Mouse (Mus musculus) CH12.LX (cell line): ENCODE data around the gene Camk2b. TPM values are rescaled to one million over a fixed set of nuclear protein-coding genes. Genes with fewer than 3 reads are reported as not detected.
A peak's percentile ranks its signal among the peaks of the same experiment; 100 is the strongest.

Experiments
- DNase-seq: peaks from one replicate; pipeline ENCODE4 v3.0.0-alpha.2; 2013; ENCODE audit errors: extremely low read depth
- H3K27ac ChIP-seq: 2 replicates; pipeline ENCODE4 v1.5.1; 2012; ENCODE audit warnings: low read depth, mild to moderate bottlenecking, control low read depth, moderate library complexity; ENCODE audit not compliant: insufficient read depth
- H3K27me3 ChIP-seq: replicated peaks from 2 replicates; pipeline ENCODE3; 2012; ENCODE audit warnings: inconsistent platforms
- H3K36me3 ChIP-seq, 2 experiments: replicated peaks in 1 of 2; 2 replicates each; pipeline versions ENCODE3 to v1.6.1; 2012; ENCODE audit warnings: inconsistent platforms in 1 of 2, low read length in 1 of 2, mild to moderate bottlenecking in 1 of 2, mixed read lengths in 1 of 2, moderate library complexity in 1 of 2; ENCODE audit not compliant: control insufficient read depth in 1 of 2, insufficient read depth in 1 of 2
- H3K4me1 ChIP-seq, 2 experiments: 2 replicates each; pipeline ENCODE4 v1.6.1; 2012; ENCODE audit warnings: inconsistent platforms in 1 of 2, moderate library complexity in 1 of 2; ENCODE audit not compliant: insufficient read depth in 2 of 2, control insufficient read depth in 1 of 2
- H3K4me2 ChIP-seq: 2 replicates; pipeline ENCODE4 v1.6.1; 2012; ENCODE audit warnings: low read depth, mild to moderate bottlenecking, control low read depth; ENCODE audit not compliant: poor library complexity, insufficient read depth, severe bottlenecking
- H3K4me3 ChIP-seq, 3 experiments: fragments of 150-350 bp in 1 of 3; sonication (generic) in 1 of 3; replicated peaks in 1 of 3; 2 replicates each; pipeline versions ENCODE3 to v1.5.1; 2011 to 2012; ENCODE audit warnings: low read depth in 2 of 3, low read length in 2 of 3, mild to moderate bottlenecking in 2 of 3, moderate library complexity in 2 of 3, control low read depth in 1 of 3, improper control_type of control experiment in 1 of 3, inconsistent platforms in 1 of 3, mixed read lengths in 1 of 3; ENCODE audit not compliant: poor library complexity in 1 of 3
- H3K79me2 ChIP-seq: replicated peaks from 2 replicates; pipeline ENCODE4 v1.6.1; 2012; ENCODE audit warnings: mild to moderate bottlenecking, moderate library complexity; ENCODE audit not compliant: control insufficient read depth, poor library complexity, insufficient read depth, severe bottlenecking; ENCODE audit errors: extremely low read depth
- H3K9ac ChIP-seq: 2 replicates; pipeline ENCODE4 v1.6.1; 2012; ENCODE audit warnings: low read depth, mild to moderate bottlenecking, control low read depth, moderate library complexity; ENCODE audit not compliant: insufficient read depth
- H3K9me3 ChIP-seq: replicated peaks from 2 replicates; pipeline ENCODE3; 2012; ENCODE audit warnings: low read length, inconsistent platforms, mixed read lengths
- BHLHE40 ChIP-seq: IDR thresholded peaks from 2 replicates; pipeline ENCODE4 v1.6.1; 2011; ENCODE audit warnings: mild to moderate bottlenecking, low read depth, low read length, improper control_type of control experiment
- CHD1 ChIP-seq: IDR thresholded peaks from 2 replicates; pipeline ENCODE4 v1.6.1; 2012; ENCODE audit warnings: low read depth, low read length, improper control_type of control experiment, inconsistent platforms
- CHD2 ChIP-seq: IDR thresholded peaks from 2 replicates; pipeline ENCODE4 v1.6.1; 2011; ENCODE audit warnings: low read length, improper control_type of control experiment
- CTCF ChIP-seq, 2 experiments: IDR thresholded peaks in 1 of 2; conservative IDR thresholded peaks in 1 of 2; 2 replicates each; pipeline ENCODE4 v1.5.1; 2011 to 2012; ENCODE audit warnings: low read depth in 2 of 2, low read length in 2 of 2, improper control_type of control experiment in 1 of 2, inconsistent platforms in 1 of 2, mild to moderate bottlenecking in 1 of 2, moderate library complexity in 1 of 2
- E2F4 ChIP-seq: IDR thresholded peaks from 2 replicates; pipeline ENCODE4 v1.6.1; 2011; ENCODE audit warnings: low read depth, low read length, improper control_type of control experiment; ENCODE audit not compliant: insufficient replicate concordance
- ELF1 ChIP-seq: IDR thresholded peaks from 2 replicates; pipeline ENCODE4 v1.6.1; 2014; ENCODE audit warnings: low read depth, mild to moderate bottlenecking, inconsistent platforms, low read length, improper control_type of control experiment
- EP300 ChIP-seq: IDR thresholded peaks from 2 replicates; pipeline ENCODE4 v1.6.1; 2011; ENCODE audit warnings: low read length, improper control_type of control experiment
- ETS1 ChIP-seq: conservative IDR thresholded peaks from 2 replicates; pipeline ENCODE4 v1.6.1; 2012; ENCODE audit warnings: low read depth, mild to moderate bottlenecking, inconsistent platforms, low read length, improper control_type of control experiment, moderate library complexity
- GABPA ChIP-seq: IDR thresholded peaks from 2 replicates; pipeline ENCODE4 v1.6.1; 2012; ENCODE audit warnings: low read depth, low read length, improper control_type of control experiment, inconsistent platforms; ENCODE audit not compliant: insufficient replicate concordance
- HCFC1 ChIP-seq: IDR thresholded peaks from 2 replicates; pipeline ENCODE4 v1.6.1; 2012; ENCODE audit warnings: low read depth, mild to moderate bottlenecking, inconsistent platforms, low read length, improper control_type of control experiment
- IRF4 ChIP-seq: IDR thresholded peaks from 2 replicates; pipeline ENCODE4 v1.6.1; 2014; ENCODE audit warnings: low read depth, mild to moderate bottlenecking, inconsistent platforms, low read length, improper control_type of control experiment
- JUN ChIP-seq: IDR thresholded peaks from 2 replicates; pipeline ENCODE4 v1.6.1; 2011; ENCODE audit warnings: low read depth, mild to moderate bottlenecking, low read length, improper control_type of control experiment, moderate library complexity; ENCODE audit not compliant: insufficient read depth
- JUND ChIP-seq: conservative IDR thresholded peaks from 2 replicates; pipeline ENCODE4 v1.6.1; 2011; ENCODE audit warnings: low read depth, low read length, improper control_type of control experiment
- KAT2A ChIP-seq: IDR thresholded peaks from 2 replicates; pipeline ENCODE4 v1.6.1; 2012; ENCODE audit warnings: low read length, improper control_type of control experiment, inconsistent platforms; ENCODE audit not compliant: insufficient replicate concordance
- MAFK ChIP-seq: IDR thresholded peaks from 2 replicates; pipeline ENCODE4 v1.6.1; 2011; ENCODE audit warnings: low read length, improper control_type of control experiment; ENCODE audit not compliant: insufficient replicate concordance
- MAX ChIP-seq: IDR thresholded peaks from 2 replicates; pipeline ENCODE4 v1.6.1; 2011; ENCODE audit warnings: low read length, improper control_type of control experiment
- MAZ ChIP-seq: IDR thresholded peaks from 2 replicates; pipeline ENCODE4 v1.6.1; 2012; ENCODE audit warnings: low read depth, mild to moderate bottlenecking, inconsistent platforms, low read length, improper control_type of control experiment, moderate library complexity
- MEF2A ChIP-seq: IDR thresholded peaks from 2 replicates; pipeline ENCODE4 v1.6.1; 2014; ENCODE audit warnings: low read depth, mild to moderate bottlenecking, inconsistent platforms, low read length, improper control_type of control experiment, borderline replicate concordance
- MXI1 ChIP-seq: IDR thresholded peaks from 2 replicates; pipeline ENCODE4 v1.6.1; 2011; ENCODE audit warnings: mild to moderate bottlenecking, low read depth, low read length, improper control_type of control experiment
- MYC ChIP-seq: IDR thresholded peaks from 2 replicates; pipeline ENCODE4 v1.6.1; 2011; ENCODE audit warnings: low read depth, mild to moderate bottlenecking, improper control_type of control experiment, low read length
- NELFE ChIP-seq: IDR thresholded peaks from 2 replicates; pipeline ENCODE4 v1.6.1; 2011; ENCODE audit warnings: low read depth, low read length, improper control_type of control experiment
- NRF1 ChIP-seq: IDR thresholded peaks from 2 replicates; pipeline ENCODE4 v1.6.1; 2014; ENCODE audit warnings: low read depth, mild to moderate bottlenecking, inconsistent platforms, low read length, improper control_type of control experiment, moderate library complexity
- PAX5 ChIP-seq: IDR thresholded peaks from 2 replicates; pipeline ENCODE4 v1.6.1; 2012; ENCODE audit warnings: low read length, inconsistent platforms, mixed read lengths
- POLR2A ChIP-seq: IDR thresholded peaks from 2 replicates; pipeline ENCODE4 v1.6.1; 2011; ENCODE audit warnings: low read depth, mild to moderate bottlenecking, improper control_type of control experiment, low read length
- POLR2AphosphoS2 ChIP-seq: IDR thresholded peaks from 2 replicates; pipeline ENCODE4 v1.6.1; 2011; ENCODE audit warnings: low read depth, low read length, improper control_type of control experiment
- RAD21 ChIP-seq: IDR thresholded peaks from 2 replicates; pipeline ENCODE4 v1.6.1; 2011; ENCODE audit warnings: low read depth, mild to moderate bottlenecking, low read length, improper control_type of control experiment, moderate library complexity
- RCOR1 ChIP-seq: conservative IDR thresholded peaks from 2 replicates; pipeline ENCODE4 v1.6.1; 2012; ENCODE audit warnings: low read depth, mild to moderate bottlenecking, inconsistent platforms, low read length, improper control_type of control experiment
- SIN3A ChIP-seq: IDR thresholded peaks from 2 replicates; pipeline ENCODE4 v1.6.1; 2012; ENCODE audit warnings: low read length, improper control_type of control experiment, inconsistent platforms
- SMC3 ChIP-seq: IDR thresholded peaks from 2 replicates; pipeline ENCODE4 v1.6.1; 2011; ENCODE audit warnings: low read depth, low read length, improper control_type of control experiment
- TBP ChIP-seq: conservative IDR thresholded peaks from 2 replicates; pipeline ENCODE4 v1.6.1; 2011; ENCODE audit warnings: low read depth, low read length, improper control_type of control experiment
- TCF12 ChIP-seq: IDR thresholded peaks from 2 replicates; pipeline ENCODE4 v1.6.1; 2014; ENCODE audit warnings: low read depth, mild to moderate bottlenecking, inconsistent platforms, low read length, improper control_type of control experiment
- UBTF ChIP-seq: IDR thresholded peaks from 2 replicates; pipeline ENCODE4 v1.6.1; 2012; ENCODE audit warnings: low read depth, mild to moderate bottlenecking, inconsistent platforms, low read length, improper control_type of control experiment, moderate library complexity
- USF1 ChIP-seq: IDR thresholded peaks from 2 replicates; pipeline ENCODE4 v1.6.1; 2014; ENCODE audit warnings: low read depth, mild to moderate bottlenecking, inconsistent platforms, low read length, improper control_type of control experiment
- USF2 ChIP-seq: conservative IDR thresholded peaks from 2 replicates; pipeline ENCODE4 v1.6.1; 2011; ENCODE audit warnings: low read depth, low read length, improper control_type of control experiment
- ZC3H11A ChIP-seq: IDR thresholded peaks from 2 replicates; pipeline ENCODE4 v1.6.1; 2012; ENCODE audit warnings: low read depth, mild to moderate bottlenecking, inconsistent platforms, low read length, improper control_type of control experiment
- ZKSCAN1 ChIP-seq: IDR thresholded peaks from 2 replicates; pipeline ENCODE4 v1.6.1; 2012; ENCODE audit warnings: low read depth, inconsistent platforms, low read length, improper control_type of control experiment, borderline replicate concordance
- ZMIZ1 ChIP-seq: IDR thresholded peaks from 2 replicates; pipeline ENCODE4 v1.6.1; 2012; ENCODE audit warnings: low read depth, mild to moderate bottlenecking, inconsistent platforms, low read length, improper control_type of control experiment
- ZNF384 ChIP-seq: IDR thresholded peaks from 2 replicates; pipeline ENCODE4 v1.6.1; 2012; ENCODE audit warnings: low read depth, low read length, improper control_type of control experiment, inconsistent platforms
- dilution Hi-C: fragments of 300-500 bp; cut with MboI; formaldehyde crosslinking; loops from 2 replicates; pipeline ENCODE4 v1.14.3; 2020; ENCODE audit warnings: low sequenced_read_pairs; ENCODE audit not compliant: extremely low pct_unique_long_range_greater_than_20kb, extremely low pct_ligation_motif_present
- in situ Hi-C: fragments of 300-500 bp; cut with MboI; formaldehyde crosslinking; loops from 3 replicates; pipeline ENCODE4 v1.14.3; 2019; ENCODE audit warnings: low sequenced_read_pairs, low pct_ligation_motif_present, low pct_unique_long_range_greater_than_20kb, mixed read lengths
- polyA plus RNA-seq: library from polyadenylated mRNA; unstranded; fragments of >175 nt; gene quantifications from 2 replicates; pipeline ENCODE4 v1.2.1, GENCODE M21; 2012; ENCODE audit warnings: low read depth; ENCODE audit not compliant: insufficient read length
- total RNA-seq, 2 experiments: library from RNA; depleted of rRNA; stranded (reverse); fragments of 300-350 nt in 1 of 2; fragments of >200 nt in 1 of 2; gene quantifications; 2 replicates each; pipeline ENCODE4 v1.2.3; 2012 to 2014

Gene Camk2b
- total and polyA plus RNA-seq, 3 experiments = 0.08 to 0.26 (median 0.11) TPM

GRCm38 (mm10) chr11:5954965-5955504, 111.1 kb downstream of the Camk2b start:
- H3K27me3 ChIP-seq = no peaks in the 10 kb centered on the region
- TF ChIP-seq GABPA (no peak), ZNF384 (no peak), MEF2A (peak; percentile 8; the same call in 1 of the 2 replicates), KAT2A (no peak), ELF1 (peak; percentile 86), ETS1 (no peak), CTCF (conservative IDR thresholded peaks at IDR 0.05 in 1 of 2, IDR thresholded peaks at IDR 0.05 in 1 of 2; ENCODE audit: low read depth in 2 of 2, low read length in 2 of 2) (peak in 1 of 2 experiments; percentile 53; a peak in 3 of 4 replicates), RCOR1 (no peak), USF1 (no peak), MAZ (peak; percentile 7; the same call in 1 of the 2 replicates), E2F4 (no peak), MYC (no peak), SMC3 (no peak), NRF1 (no peak), MAFK (no peak), IRF4 (no peak; the same call in 1 of the 2 replicates), MAX (0 out of 2 replicates have a peak, but pooled peaks have one; percentile 62), CHD2 (no peak), ZKSCAN1 (no peak), MXI1 (peak; percentile 72; the same call in 1 of the 2 replicates), JUND (no peak), SIN3A (0 out of 2 replicates have a peak, but pooled peaks have one; percentile 63), NELFE (no peak), UBTF (no peak), EP300 (no peak; the same call in 1 of the 2 replicates), BHLHE40 (no peak), ZC3H11A (no peak), POLR2A (no peak), HCFC1 (no peak), USF2 (no peak), TCF12 (no peak), ZMIZ1 (no peak), TBP (peak; percentile 67; the same call in 1 of the 2 replicates), PAX5 (no peak), POLR2AphosphoS2 (no peak), RAD21 (no peak), JUN (no peak), CHD1 (peak; percentile 88; the same call in 1 of the 2 replicates)
- peaks cover 13 to 25% of the 10 kb centered on the region in 2 experiments for H3K36me3 ChIP-seq
- dilution Hi-C loops = no loop called here
- H3K79me2 ChIP-seq = peaks cover 34% of the 10 kb centered on the region
- DNase-seq = peak; percentile 71
- H3K27ac ChIP-seq = peak overlapping the region; percentile 53
- no peaks in the 10 kb centered on the region for H3K9me3 ChIP-seq
- peak overlapping the region; percentile 41 for H3K4me2 ChIP-seq
- peak overlapping the region; percentile 67 to 82 (median 76) for H3K4me3 ChIP-seq
- H3K4me1 ChIP-seq = peaks cover 11 to 42% of the 10 kb centered on the region in 2 experiments
- H3K9ac ChIP-seq = peak overlapping the region; percentile 87
- in situ Hi-C loops = no loop called here
